Mouse (Mus musculus): ENCODE data around the gene Ccnf.

The Ccnf gene

DNA sequence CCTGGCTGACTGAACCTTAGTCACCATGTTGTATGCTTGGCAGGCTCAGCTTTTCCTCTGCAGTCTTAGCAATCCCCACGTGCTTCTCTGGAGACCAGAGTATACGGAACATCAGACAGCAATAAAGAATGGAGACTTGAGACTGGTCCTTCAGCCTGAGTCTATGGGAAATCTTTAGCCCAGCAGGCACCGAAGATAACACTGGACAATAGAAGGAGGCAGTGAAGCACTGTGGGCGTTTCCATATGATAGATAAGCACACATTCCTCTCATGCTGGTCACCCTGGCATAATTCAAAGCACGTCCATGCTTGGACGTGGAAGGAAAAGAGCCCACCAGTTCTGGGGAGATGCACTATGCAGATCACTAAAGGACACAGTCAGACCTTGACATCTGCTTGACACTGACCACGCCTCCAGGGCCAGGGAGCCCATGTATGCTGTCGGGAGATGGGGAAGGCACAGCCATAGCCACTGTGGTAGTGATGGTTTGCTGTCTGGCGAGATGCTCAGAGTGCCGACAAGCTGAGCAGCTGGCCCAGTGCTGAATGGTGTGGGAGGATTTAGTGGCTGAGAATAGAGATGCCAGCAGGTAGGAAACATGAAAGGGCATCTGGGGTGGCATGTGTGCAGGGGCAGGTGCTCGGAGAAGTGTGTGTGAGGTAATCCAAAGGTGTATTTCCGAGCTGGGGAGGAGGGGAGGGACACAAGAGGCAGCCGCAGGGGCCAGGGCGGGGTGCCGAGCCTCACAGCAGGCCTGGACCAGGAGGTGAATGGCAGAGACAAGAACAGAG, 54.1 kb downstream of the Ccnf start:
- no peak for TF ChIP-seq GATA4 (IDR thresholded peaks at IDR 0.05; ENCODE audit: insufficient replicate concordance, low read length)

DNA sequence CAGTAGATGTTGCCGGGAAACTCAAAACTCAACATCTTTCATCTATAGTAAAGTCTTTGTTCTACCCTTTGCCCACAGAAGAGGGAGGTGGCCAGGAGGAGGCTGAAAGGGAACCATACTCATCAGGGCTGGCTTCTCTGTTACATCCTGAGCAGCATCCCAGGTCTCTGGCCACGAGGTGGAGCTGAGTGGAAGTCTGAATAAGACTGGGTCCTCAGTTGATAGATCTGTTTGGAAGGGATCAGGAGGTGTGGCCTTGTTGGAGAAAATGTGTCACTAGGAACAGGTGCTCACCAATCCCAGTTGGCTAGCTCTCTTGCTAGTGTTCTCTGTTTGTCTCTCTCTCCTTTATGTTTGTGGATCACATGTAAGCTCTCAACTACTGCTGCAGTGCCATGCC, 55.9 kb downstream of the Ccnf start:
- TF ChIP-seq GATA4 (IDR thresholded peaks at IDR 0.05; ENCODE audit: insufficient replicate concordance, low read length) = no peak

DNA sequence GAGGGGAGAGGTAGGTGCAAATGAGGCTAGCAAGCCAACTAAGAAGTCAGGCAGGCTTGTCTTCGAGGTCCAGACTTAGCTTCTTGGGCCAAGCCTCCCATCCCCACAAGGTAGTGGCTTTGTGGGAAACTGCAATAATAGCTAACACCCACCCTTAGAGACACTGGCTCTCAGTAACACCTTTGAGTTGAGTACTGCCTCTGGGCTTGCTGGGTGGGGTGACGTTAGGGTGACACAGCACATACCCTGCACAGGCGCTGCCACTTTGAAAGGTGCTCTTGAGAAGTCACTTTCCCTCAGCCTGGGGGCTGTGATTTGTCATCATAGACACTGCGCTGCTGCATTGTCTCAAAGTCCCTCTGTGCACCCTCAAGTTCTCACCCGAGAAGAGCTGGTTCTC, 57.5 kb downstream of the Ccnf start:
- TF ChIP-seq GATA4 (IDR thresholded peaks at IDR 0.05; ENCODE audit: insufficient replicate concordance, low read length) = no peak

DNA sequence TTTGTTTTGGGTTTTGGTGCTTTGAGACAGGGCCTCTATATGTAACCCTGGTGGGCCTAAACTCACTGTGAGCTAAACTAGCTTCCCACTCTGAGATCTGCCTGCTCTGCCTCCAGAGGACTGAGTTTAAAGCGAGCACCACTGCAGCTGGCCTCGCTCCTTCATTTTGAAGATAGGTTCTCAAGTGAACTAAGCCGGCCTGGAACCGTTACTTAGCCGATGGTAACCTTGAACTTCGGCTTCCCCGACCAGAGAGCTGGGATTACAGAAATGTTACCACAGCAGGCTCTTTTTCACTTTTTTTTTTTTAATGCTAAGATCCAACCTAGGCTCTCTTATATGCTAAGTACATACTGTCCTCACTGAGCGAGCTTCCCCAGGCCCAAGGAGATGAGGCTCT, 58.0 kb downstream of the Ccnf start:
- TF ChIP-seq GATA4 (IDR thresholded peaks at IDR 0.05; ENCODE audit: insufficient replicate concordance, low read length) = no peak

DNA sequence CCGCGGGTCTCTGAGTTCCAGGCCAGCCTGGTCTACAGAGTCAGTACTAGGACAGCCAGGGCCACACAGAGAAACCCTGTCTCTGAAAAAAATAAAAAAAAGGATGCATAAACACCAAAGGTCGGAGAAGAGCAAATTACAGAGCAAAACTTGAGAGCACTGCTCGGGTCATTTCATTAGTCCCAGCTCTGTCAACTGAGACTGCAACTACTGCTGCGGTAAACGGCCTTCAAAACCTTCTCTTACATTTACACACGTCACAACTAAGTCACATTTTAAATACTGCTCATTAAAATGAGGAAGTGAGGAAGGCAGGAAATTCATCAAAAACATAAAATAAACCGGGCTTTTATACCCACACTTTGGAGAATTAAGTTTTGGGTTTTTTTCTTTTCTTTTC, 58.4 kb downstream of the Ccnf start:
- TF ChIP-seq GATA4 (IDR thresholded peaks at IDR 0.05; ENCODE audit: insufficient replicate concordance, low read length) = no peak

DNA sequence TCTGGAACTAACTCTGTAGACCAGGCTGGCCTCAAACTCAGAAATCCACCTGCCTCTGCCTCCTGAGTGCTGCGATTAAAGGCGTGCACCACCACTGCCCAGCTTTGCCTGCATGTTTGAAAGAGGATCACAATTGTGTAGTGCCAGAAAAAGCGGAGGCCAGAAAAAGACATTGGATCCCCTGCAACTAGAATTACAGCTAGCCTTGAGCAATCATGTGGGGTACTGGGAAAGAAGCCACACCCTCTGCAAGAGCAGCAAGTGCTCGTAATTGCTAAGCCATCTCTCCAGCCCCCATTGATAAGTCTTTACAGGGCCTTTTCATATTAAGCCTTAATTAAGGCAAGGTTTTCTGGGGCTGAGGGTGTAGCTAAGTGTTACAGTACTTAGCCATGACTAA, 59.8 kb downstream of the Ccnf start:
- no peak for TF ChIP-seq GATA4 (IDR thresholded peaks at IDR 0.05; ENCODE audit: insufficient replicate concordance, low read length)

DNA sequence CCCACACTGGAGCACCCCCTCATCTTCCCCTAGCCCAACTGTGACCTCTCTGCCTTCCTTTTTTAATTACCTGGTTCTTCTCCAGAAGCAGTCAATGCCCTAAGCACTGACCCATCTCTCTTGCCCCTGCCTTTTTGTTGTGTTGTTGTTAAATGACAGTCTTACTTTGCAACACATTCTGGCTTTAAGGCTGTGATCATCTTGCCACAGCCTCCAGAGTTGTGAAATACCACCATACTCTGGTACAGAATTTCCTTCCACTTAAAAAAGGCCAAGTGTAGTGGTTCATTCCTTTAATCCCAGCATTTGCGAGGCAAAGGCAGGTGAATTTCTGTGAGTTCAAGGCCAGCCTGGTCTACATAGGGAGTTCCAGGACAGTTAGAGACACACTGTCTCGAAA, 60.4 kb downstream of the Ccnf start:
- TF ChIP-seq GATA4 (IDR thresholded peaks at IDR 0.05; ENCODE audit: insufficient replicate concordance, low read length) = no peak

DNA sequence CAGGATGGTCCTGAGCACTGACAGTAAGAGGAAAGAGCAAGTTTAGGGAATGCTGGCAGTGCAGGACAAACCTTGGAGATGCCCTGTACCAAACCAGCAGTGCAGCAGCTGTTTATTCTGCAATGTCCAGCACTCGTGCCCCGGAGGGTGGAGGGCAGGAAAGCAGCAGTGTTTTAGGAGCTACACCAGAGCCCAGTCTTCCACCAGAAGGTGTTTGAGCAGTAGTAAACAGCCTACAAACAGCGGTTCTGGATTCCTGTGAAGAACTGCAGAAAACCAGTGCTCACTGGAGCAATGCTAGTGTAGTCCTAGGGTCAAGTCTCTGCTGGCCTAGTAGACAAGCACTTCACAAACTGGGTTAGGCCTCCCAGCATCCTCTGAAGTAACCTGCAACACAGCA, 77.0 kb downstream of the Ccnf start:
- TF ChIP-seq GATA4 (IDR thresholded peaks at IDR 0.05; ENCODE audit: insufficient replicate concordance, low read length) = no peak

DNA sequence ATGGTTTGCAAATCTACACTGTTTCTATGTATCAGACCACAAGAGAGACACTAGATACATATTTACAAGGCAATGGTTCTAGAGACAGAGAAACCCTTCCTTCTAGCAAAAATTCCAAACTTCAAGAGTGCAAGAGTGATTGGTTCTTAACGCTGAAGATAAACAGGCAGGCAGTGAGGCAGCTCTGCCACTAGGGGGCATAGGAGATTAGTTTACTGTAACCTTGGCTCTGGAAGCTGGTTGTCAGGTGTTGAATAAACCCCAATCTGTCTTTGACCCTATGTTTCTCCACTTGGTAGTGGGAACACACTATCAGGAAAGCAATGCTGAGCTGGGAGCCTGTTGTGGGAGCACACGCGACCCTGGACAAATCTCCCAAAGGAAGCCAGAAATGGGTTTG, 77.9 kb downstream of the Ccnf start:
- no peak for TF ChIP-seq GATA4 (IDR thresholded peaks at IDR 0.05; ENCODE audit: insufficient replicate concordance, low read length)
